Mouse (Mus musculus) spleen, postnatal 4 days (tissue): ENCODE data around the gene Lrsam1.

ENCODE experiments used
- DNase-seq, 2 experiments: peaks; one replicate each; pipeline ENCODE4 v3.0.0; 2022; ENCODE audit warnings: low spot score in 2 of 2

Lrsam1 gene

DNA sequence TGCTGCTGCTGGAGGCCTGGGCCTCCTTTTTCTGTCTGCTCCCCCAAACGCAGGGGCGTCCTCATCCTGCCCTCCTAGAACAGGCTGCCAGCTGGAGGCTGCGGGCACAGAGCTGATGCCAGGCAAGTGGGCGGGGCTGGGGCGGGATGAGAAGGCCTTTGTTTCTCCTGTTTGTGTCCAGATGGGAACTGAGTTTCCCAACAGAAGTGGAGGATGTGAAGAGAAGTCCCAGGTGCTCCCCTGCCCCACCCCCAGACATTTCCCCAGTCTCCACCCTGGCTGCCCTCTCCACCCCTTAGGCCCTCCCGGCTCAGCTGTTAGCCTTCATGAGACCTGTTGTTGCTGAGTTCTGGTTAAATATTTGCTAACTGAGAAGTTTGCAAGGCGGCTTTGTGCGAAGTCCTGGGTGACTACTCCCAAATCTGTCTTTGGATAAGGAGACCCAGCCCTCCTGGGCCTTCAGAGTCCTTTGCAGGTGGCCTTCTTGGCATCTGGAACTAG is 65.8 kb downstream of the Lrsam1 start:
- DNase-seq: no peak

DNA sequence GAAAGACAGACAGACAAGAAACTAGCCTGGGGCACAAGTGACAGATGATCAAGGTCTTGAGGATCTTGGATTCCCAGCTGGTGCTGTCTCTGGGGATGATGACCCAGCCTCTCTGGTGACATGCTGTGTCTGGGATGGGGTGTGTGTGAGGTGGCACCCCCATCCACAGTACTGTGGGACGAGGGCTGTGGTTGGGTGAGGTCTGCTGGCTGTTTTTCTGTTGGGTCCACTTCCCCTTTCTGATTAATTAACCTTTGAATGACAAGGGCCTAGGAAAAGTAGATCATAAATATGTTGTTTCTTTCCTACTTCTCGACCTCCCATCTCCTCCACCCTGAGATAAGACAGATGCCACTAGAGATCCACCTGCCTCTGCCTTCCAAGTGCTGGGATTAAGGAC is 67.3 kb downstream of the Lrsam1 start:
- DNase-seq: no peak

DNA sequence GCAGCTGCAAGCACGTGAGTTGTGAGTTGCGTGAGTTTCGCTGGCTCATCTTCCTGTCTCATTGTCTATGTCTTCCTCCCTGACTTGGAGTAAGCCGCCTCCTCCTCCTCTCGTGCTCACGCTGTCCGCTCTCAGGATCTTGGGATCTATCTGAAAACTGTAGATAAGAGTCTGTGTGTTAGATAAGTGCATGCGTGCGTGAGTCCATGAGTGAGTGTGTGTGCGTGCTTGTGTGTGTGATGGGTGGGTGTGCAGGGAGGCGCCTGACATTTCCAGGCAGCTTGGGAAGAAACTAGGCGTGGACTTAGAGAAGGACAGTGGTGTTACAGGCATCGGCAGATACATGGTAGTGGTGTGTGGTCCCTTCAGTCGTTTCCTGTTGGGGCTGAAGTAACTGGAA is 68.9 kb downstream of the Lrsam1 start:
- DNase-seq: no peak

DNA sequence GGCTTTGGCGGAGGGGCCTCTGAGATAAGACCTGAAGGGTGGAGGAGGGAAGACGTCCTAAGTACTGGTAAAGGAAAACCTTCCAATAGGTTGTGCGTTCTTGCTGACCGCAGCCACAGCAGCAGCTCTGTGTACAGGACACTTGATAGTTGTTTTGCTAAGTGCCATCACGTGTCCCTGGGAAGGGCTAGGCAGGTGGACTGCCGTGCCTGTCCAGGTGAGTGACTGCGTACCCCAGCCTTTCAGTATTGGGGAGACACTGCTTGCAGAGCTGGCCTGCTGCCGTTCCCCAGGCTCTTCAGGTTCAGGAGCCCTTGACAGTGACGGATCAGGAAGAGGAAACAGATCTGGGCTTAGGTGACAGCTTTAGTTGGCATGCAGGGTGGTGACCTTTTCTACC is 70.1 kb downstream of the Lrsam1 start:
- DNase-seq: no peak

DNA sequence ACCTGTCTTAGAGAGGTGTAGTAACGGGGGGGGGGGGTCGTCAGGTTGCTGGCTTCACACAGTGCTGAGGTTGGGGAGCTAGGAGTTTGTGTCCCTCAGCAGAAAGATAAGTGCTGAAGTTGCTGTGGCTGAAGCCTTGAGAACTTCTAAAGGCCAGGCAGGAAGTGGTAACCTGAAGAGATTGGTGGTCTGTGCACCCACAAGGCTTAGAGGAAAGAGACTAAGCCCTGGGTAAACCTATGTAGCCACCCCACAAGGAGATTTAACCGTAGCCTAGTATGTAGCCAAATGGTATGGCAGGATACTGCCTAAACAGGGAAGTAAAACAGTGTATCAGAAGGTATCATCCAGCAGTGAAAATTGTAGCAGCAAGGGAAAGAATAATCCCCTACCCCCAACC is 71.1 kb downstream of the Lrsam1 start:
- no peak for DNase-seq

DNA sequence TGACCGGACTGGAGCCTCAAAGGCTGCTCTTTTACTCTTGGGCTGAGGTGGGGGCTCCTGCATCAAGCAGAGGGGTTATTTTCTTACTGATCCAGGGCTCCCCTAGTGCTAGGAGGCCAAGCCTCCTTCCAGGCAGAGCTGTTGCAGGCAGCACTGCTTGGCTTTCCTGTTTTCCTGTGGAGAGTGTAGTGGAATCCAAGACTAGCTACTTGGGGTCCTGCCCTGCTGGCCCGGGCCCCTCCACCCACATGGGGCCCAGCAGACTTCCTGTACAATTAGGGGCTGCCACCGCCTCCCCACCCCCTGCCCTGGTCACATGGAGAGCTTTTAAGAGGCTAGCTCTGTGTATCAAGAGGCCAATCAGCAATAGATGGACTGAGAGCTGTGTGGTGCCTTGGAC is 72.9 kb downstream of the Lrsam1 start:
- DNase-seq: no peak

DNA sequence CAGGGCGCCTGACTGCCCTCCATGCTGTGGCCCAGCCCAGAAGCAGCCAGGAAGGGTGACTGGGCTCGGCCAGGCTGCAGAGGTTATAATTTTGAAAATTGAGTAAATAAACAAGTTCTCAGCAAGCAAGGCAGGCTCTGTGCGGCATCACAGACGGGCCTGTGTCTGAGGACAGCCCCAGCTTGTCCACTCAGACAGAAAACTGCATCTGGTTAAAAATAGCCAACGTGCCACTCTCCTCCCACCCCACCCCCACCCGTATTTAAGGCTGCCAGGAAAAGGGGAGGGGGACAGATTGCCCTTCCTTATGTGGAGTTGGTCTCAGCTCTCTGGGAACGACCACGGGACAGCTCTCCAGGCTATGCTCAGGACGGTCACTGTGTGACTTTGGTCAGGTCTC is 73.4 kb downstream of the Lrsam1 start:
- no peak for DNase-seq

DNA sequence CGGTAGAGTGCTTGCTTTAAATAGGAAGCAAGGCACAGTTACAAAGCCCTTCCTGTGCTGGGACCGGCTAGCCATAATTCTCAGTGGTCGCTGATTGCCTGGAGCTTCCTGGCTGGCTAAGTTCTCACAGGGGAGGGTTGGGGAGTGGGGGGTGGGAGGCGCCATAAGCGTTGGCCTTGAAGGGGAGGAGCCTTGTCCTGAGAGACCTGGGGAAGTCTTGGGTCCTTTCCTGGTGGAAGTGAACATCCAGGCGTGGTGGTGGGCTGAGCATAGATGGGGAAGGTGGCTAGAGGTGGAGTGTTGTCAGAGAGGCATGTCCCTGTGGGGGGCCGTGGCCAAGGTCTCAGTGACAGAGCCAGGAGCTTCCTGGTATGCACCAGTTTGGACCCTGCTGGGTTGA is 76.7 kb downstream of the Lrsam1 start:
- no peak for DNase-seq

DNA sequence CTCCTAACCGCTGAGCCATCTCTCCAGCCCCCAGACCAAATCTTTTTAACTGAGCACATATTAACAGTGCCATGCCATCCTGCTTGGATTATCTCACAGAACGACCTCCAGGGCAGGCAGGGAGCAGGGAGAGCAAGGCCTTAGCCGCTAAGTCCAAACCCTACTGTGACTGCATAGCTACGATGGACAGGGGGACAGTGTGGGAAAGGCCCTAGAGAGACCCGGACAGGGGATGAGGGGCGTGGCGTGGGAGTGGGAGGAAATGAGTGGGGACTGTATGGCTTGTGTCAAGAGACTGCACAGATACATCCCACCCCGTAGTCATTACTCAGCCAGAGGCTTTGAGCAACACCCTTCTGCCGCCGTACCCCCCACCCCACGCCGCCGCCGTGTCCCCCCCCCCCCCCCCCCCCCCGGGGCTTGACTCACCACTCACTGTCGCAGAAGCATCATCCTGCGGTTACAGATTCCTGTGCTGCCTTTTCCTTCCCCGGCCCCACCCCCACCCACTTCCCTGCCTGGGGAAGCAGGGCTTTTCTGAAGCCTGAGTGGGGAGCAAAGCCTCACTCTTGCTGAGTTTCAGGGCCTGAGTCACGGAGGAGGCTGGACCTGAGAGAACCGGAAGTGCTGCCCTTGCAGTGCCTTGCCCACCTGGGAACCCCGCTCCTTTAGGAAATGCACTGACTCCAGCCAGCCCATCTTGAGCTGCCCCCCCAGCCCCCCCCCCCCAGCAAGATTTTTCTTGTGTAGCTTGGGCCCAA is 79.0 kb downstream of the Lrsam1 start:
- DNase-seq: no peak

DNA sequence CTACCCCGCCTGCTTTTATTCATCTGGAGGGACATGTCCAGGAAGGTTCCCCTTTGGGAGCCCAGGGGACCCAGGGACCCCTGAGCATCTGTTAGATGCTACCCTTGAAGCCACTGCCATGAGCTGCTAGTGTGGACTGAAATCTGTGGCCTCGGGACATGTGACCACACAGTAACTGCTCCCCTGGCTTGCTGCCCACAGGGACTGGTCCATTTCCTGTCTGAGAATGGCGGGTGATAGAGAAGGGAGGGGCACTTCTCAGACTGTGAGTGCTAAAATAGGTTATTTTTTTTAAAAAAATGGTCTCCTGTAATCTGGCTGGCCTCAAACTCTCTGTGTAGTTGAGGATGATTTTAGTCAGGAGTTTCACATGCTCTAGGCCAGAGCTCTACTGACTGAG is 79.7 kb downstream of the Lrsam1 start:
- peak in 1 of 2 experiments; percentile 53 for DNase-seq

DNA sequence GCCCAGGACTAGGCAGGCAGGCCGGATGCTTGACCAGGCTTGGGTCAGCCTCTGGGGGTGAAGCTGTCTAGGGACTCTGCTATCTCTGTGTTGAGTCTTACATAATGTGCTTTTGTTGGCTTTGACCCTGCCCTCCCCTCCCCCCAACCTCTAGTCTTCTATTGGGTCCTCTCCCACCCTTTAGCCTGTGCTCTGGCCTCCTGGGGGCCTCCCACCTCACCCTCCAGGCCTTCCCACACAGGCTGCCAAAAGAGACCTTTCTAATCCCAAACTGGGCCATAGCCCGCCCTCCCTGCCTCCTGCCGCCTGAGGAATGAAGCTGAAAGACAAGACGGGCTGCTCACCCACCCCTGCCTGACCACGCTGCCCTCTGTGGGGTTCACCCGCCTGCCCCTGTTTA is 80.4 kb downstream of the Lrsam1 start:
- no peak for DNase-seq

DNA sequence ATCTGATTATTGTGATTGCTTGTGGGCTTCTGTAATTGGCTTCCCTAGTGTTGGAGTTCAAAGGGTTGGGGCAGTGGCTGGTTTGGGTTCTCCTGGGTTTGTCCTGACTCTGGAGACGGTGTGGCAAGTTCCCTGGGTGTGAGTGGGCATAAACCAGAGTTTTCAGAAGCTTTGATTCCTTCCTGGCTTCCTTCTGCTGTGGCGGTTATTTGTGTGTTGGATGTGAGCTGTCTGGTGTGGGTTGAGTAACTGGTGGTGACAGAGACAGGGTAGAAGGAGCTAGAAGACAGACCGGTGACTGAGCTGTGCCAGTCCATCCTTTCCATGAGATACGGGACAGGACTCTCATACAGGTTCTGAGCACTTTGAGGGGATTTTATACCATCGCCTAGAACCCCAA is 81.8 kb downstream of the Lrsam1 start:
- DNase-seq: no peak

DNA sequence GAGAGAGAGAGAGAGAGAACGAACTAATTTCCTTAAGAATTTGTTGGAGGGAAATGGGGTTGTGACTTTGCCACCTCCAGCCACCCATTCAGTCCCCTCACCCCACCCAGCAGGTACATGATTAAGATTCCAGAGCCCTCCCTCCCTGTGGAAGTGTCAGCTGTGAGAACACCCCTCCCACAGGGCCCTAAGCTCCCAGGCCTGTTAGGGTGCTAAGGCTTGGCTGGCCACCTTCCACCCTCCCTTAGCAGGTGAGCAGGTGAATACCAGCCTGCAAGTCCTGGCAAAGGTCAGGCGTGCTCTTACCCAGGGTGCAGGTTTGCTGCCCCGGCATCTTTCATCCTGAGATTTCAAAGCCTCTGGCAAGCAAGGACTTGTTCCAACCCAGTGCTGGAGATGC is 83.0 kb downstream of the Lrsam1 start:
- DNase-seq: no peak

DNA sequence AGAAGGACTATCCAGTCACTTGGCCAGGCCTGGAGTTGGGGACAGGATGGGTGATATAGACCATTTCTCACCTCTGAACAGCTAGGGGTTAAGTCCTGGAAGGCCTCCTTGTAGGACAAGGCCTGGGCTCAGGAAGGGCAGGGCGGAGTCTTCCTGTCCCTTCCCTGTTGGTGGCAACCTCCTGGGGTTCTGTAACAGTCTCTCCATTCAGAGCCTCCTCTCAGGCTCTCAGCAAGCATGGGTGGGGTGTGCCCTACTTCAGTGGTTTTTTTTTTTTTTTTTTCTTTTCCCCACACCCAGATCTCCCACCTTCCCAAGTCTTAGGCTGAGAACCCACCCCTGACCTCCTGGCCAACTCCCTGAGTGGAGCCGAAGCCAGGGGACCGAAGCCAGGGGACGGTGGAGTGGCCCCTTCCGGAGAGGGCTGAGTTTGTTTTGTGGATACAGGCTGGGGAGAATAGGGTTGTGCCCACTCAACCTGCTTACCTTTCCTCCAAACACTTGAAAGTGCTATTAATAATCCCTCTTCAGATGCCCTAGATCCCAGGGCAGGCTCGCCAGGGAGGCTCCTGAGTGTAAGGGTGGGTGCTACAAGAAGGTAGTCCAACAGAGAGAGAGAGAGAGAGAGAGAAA is 83.5 kb downstream of the Lrsam1 start:
- no peak for DNase-seq

DNA sequence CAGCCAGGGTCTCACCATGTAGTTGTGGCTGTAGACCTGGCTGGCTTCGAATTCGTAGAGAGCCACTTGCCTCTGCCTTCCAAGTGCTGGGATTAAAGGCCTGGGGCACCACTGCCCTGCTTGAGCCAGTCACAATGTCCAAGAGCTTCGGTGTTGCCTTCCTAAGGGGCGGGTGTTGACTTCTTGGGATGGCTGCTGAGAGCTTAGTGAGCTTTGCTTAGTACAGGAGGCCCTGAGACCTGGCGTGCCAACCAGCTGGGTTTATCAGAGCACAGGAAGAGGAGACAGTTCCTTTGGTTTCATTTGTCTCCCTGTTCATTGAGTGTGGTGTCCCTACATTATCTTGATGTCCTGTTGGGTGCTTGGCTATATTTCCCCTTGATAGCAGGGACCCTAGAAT is 84.1 kb downstream of the Lrsam1 start:
- DNase-seq: no peak

DNA sequence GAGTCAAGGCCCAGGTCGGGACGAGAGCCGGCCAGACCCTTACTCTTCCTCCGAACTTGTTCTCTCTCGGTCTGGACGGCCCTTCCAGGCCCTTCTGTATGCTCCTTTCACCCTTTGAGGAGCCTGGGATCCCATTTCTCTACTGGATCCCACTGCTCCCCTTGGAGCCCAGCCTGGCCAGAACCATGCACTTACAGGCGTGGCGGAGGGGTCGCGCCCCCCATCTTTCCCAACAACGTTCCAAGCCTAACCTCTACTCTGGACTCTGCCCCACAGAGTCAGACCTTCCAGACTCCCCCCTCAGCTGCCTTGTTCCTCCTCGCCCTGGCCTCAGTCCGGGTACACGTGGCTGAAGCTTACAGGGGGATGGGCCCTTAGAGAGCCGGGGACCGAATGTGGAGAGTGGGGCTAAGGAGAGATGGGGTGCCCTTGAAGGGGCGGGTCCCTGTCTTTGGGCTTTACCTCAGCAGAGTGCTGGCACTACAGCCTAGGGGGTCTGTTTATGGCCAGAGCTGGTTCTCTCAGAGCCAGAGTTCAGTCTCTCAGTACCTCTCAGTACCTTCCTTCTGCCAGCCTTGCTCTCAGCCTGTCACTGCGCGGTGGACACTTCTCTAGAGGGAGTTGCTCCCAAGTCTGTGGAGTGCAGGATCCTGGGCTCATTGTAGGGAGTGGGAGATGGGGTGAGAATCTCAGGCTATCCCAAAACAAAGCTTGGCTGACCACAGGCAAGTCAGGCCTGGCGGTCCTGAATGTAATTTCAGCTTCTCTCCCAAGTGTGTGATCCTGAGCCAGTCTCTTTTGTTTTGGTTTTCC is 84.7 kb downstream of the Lrsam1 start:
- no peak for DNase-seq

DNA sequence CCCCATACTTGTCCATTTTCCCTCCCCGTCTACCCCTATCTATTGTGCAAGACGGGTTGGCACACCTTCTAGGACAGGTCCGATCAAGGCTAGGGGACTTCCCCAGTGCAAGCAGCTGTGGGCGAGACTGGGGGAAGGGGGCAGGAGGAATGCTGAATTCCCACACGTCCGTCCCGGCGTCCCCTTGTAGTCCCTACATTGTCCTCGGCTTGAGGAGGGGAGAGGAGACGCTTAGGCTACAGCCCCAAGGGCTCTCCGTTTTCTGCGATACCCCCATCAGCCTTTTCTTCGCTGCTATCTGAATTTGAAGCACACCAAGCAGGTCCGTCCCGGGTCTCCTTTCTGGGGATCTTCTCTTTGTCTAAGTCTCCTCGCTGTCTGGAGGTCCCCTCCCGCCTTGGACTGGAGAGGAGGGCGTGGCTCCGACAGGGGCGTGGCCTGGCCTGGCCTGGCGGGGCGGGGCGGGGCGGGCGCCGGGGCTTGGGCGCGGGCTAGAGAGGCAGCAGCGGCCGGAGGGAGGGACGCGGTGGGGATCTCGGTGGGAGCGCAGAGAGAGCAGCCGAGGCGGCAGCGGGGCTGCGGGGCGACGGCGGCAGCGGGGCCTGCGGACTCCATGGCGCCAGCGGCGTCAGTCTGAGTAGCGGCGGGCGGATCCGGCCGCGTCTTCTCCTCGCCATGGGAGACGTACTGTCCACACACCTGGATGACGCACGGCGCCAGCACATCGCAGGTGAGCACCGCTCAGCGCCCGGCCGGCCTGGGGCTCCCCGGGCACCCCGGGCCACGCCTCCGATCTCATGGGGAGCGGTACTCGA is 85.5 kb downstream of the Lrsam1 start, which contains the start of gene Fam129b:
Gene Fam129b (plus strand): TSS at position 440 of the 815 bp plus-strand sequence.
- peak; percentile 83 to 89 for DNase-seq
